Comparison of ENCODE assay signal across 15 mouse cellular contexts in the genomic region with DNA sequence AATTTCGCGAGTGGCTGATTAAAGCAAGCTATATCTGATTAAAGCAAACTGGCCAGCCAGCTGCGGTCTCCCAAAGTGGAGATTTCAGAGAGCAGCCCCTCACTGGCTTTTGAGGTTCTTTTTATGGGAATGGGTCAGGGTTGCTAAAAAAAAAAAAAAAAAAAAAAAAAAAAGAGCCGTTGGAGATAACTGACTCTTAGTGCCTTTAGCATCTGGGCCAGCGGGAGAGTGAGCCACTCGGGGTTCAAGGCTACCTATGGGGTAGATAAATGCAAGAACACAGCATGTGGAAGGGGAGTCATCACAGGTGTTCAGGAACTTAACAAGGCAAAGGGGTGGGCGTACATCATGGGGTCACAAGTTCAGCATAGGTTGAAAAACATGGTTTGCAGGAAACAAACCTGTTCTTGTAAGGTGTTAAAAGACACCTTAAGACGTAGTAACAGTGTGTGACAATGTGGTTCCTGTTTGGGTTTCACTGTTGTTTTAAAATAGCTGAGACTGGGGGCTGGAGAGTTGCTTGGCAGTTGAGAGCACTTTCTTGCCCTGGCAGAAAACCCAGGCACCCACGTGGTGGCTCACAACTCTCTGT. TPM values are rescaled to one million over a fixed set of nuclear protein-coding genes. Genes with fewer than 3 reads are reported as not detected.
DNase-seq lines count a peak whose midpoint lies in the region; ATAC-seq and TF ChIP-seq lines count a peak whose summit lies in the region.
"Had no signal": no experiment of that assay in that cellular context is flagged by ENCODE, and none has a peak within 500 bp of the region (broad histone marks: within the 10 kb centered on the region; RNA-seq: fewer than 3 reads in every experiment).

No protein-coding gene starts in this region.

- no peak for TF ChIP-seq CTCF in MEL (IDR thresholded peaks at IDR 0.05 in 2 of 3, conservative IDR thresholded peaks at IDR 0.05 in 1 of 3; ENCODE audit: control insufficient read depth in 1 of 3, insufficient read depth in 1 of 3, low read depth in 2 of 3, low read length in 3 of 3, poor library complexity in 1 of 3, severe bottlenecking in 1 of 3)
- TF ChIP-seq CTCF in liver, embryonic 14.5 days (IDR thresholded peaks at IDR 0.05; ENCODE audit: low read depth) = no peak

- no peak for ATAC-seq in heart, embryonic 15.5 days (replicated peaks; ENCODE audit: insufficient number of reproducible peaks, insufficient read depth, low FRiP score, low read depth)
- ATAC-seq in lung, embryonic 15.5 days (ENCODE audit: borderline replicate concordance, extremely low read depth, low FRiP score, low TSS enrichment) = no peak
- ATAC-seq in liver, embryonic 14.5 days (ENCODE audit: insufficient read depth) = no peak
- ATAC-seq: Patski had no signal

- H3K36me3 ChIP-seq in heart, embryonic 15.5 days = peaks cover 19% of the 10 kb centered on the region
- H3K36me3 ChIP-seq in lung, embryonic 15.5 days = peaks cover 20% of the 10 kb centered on the region
- peaks cover 2 to 3% of the 10 kb centered on the region in 2 experiments; a peak in 2 of 4 replicates for H3K36me3 ChIP-seq in MEL (ENCODE audit: control insufficient read depth in 1 of 2, insufficient read depth in 2 of 2, low read length in 2 of 2)
- peaks cover 24% of the 10 kb centered on the region for H3K36me3 ChIP-seq in liver, embryonic 14.5 days (replicated peaks; ENCODE audit: control insufficient read depth, insufficient read depth, low read depth)

- peaks cover 10% of the 10 kb centered on the region for H3K79me2 ChIP-seq in MEL (ENCODE audit: control insufficient read depth, insufficient read depth, low read length, poor library complexity)

- no peak overlapping the region for H3K9ac ChIP-seq in heart, embryonic 15.5 days
- H3K9ac ChIP-seq in lung, embryonic 15.5 days = no peak overlapping the region
- H3K9ac ChIP-seq in MEL (ENCODE audit: control insufficient read depth, low read depth, low read length, poor library complexity, severe bottlenecking) = peak overlapping the region; percentile 72
- H3K9ac ChIP-seq in liver, embryonic 14.5 days (replicated peaks) = peak overlapping the region; percentile 79

- 77% methylated on average over 9 of the region's 9 CpGs for WGBS in heart, embryonic 15.5 days
- WGBS in lung, embryonic 15.5 days = 66% methylated on average over 9 of the region's 9 CpGs
- 70% methylated on average over 9 of the region's 9 CpGs for WGBS in liver, embryonic 14.5 days (ENCODE audit: insufficient replicate concordance)

- H3K9me3 ChIP-seq in heart, embryonic 15.5 days (replicated peaks) = no peaks in the 10 kb centered on the region
- H3K9me3 ChIP-seq in lung, embryonic 15.5 days = no peaks in the 10 kb centered on the region
- H3K9me3 ChIP-seq in MEL (replicated peaks; ENCODE audit: insufficient read depth, low read length) = no peaks in the 10 kb centered on the region
- H3K9me3 ChIP-seq in liver, embryonic 14.5 days (ENCODE audit: control insufficient read depth, low read length) = no peaks in the 10 kb centered on the region
- H3K9me3 ChIP-seq: hindbrain, embryonic 12.5 days had no signal

- H3K27ac ChIP-seq in heart, embryonic 15.5 days = 0 out of 2 replicates have a peak overlapping the region, but pooled peaks have one; percentile 19
- peak overlapping the region; percentile 47; the same call in 1 of the 2 replicates for H3K27ac ChIP-seq in lung, embryonic 15.5 days
- H3K27ac ChIP-seq in MEL (ENCODE audit: control insufficient read depth, low read depth, low read length) = peak overlapping the region; percentile 68
- peak overlapping the region; percentile 75 for H3K27ac ChIP-seq in liver, embryonic 14.5 days
- H3K27ac ChIP-seq: hindbrain, embryonic 12.5 days had no signal

- DNase-seq in heart, adult 11 months = no peak
- no peak for DNase-seq in lung, postnatal 10 days
- DNase-seq in MEL (ENCODE audit: low read depth, low spot score) = peak; percentile 55
- DNase-seq in liver, embryonic 14.5 days (ENCODE audit: low read depth in 3 of 3, low spot score in 3 of 3) = no peak
- DNase-seq in gastrocnemius, adult 8-10 months (ENCODE audit: low spot score in 2 of 2) = no peak
- DNase-seq in adrenal gland, adult 18-20 months (ENCODE audit: low spot score in 2 of 2) = no peak
- DNase-seq: adrenal gland, adult 2 months; cerebellum, adult 2 months; kidney, adult 2 months; layer of hippocampus, adult 9-11 months; thymus, postnatal 14 days had no signal

- no peaks in the 10 kb centered on the region for H3K27me3 ChIP-seq in heart, embryonic 15.5 days
- H3K27me3 ChIP-seq in lung, embryonic 15.5 days = no peaks in the 10 kb centered on the region
- no peaks in the 10 kb centered on the region for H3K27me3 ChIP-seq in MEL (ENCODE audit: control insufficient read depth in 1 of 2, insufficient read depth in 2 of 2, low read length in 2 of 2)
- H3K27me3 ChIP-seq in liver, embryonic 14.5 days (ENCODE audit: control insufficient read depth, insufficient read depth, low read length) = no peaks in the 10 kb centered on the region
- H3K27me3 ChIP-seq: hindbrain, embryonic 12.5 days; Patski had no signal

- no peak for TF ChIP-seq EP300 in MEL (IDR thresholded peaks at IDR 0.05; ENCODE audit: low read depth in 1 of 2, low read length in 2 of 2)
- TF ChIP-seq EP300 in liver, embryonic 14.5 days (IDR thresholded peaks at IDR 0.05; ENCODE audit: low read depth) = no peak

- H3K4me2 ChIP-seq in heart, embryonic 15.5 days = no peak overlapping the region
- peak overlapping the region; percentile 70 for H3K4me2 ChIP-seq in lung, embryonic 15.5 days
- peak overlapping the region; percentile 74 for H3K4me2 ChIP-seq in liver, embryonic 14.5 days (ENCODE audit: low read depth)

- H3K4me1 ChIP-seq in heart, embryonic 15.5 days (replicated peaks) = peaks cover 12% of the 10 kb centered on the region
- H3K4me1 ChIP-seq in lung, embryonic 15.5 days = peaks cover 17% of the 10 kb centered on the region
- peaks cover 0 to 8% of the 10 kb centered on the region in 2 experiments; a peak in 2 of 4 replicates for H3K4me1 ChIP-seq in MEL (ENCODE audit: control insufficient read depth in 1 of 2, insufficient read depth in 2 of 2, low read length in 2 of 2)
- peaks cover 7 to 13% of the 10 kb centered on the region in 2 experiments for H3K4me1 ChIP-seq in liver, embryonic 14.5 days (replicated peaks; ENCODE audit: control insufficient read depth in 2 of 2, insufficient read depth in 2 of 2, low read length in 1 of 2)

- no peak for TF ChIP-seq POLR2A in MEL (IDR thresholded peaks at IDR 0.05; ENCODE audit: control insufficient read depth in 1 of 2, insufficient read depth in 1 of 2, low read depth in 1 of 2, low read length in 2 of 2, poor library complexity in 1 of 2)

- no peak for TF ChIP-seq RAD21 in MEL (IDR thresholded peaks at IDR 0.05; ENCODE audit: low read depth, low read length)

- no peak overlapping the region for H3K4me3 ChIP-seq in heart, embryonic 15.5 days
- H3K4me3 ChIP-seq in lung, embryonic 15.5 days = no peak overlapping the region
- peak overlapping the region; percentile 36 to 61 for H3K4me3 ChIP-seq in MEL (ENCODE audit: control insufficient read depth in 1 of 2, insufficient read depth in 1 of 2, low read depth in 2 of 2, low read length in 2 of 2)
- H3K4me3 ChIP-seq in liver, embryonic 14.5 days (ENCODE audit: insufficient read depth in 1 of 2, low read depth in 2 of 2, low read length in 2 of 2) = peak overlapping the region in 1 of 2 experiments; percentile 93; a peak in 1 of 4 replicates

TF ChIP-seq in MEL, 35 proteins besides CTCF, POLR2A, EP300 and RAD21 (continues in another document):
- TF ChIP-seq ETS1 (IDR thresholded peaks at IDR 0.05; ENCODE audit: low read depth, low read length) (0 out of 2 replicates have a peak, but pooled peaks have one; percentile 4), TCF12 (IDR thresholded peaks at IDR 0.05; ENCODE audit: low read depth, low read length) (0 out of 2 replicates have a peak, but pooled peaks have one; percentile 19), HCFC1 (IDR thresholded peaks at IDR 0.05; ENCODE audit: low read depth, low read length) (no peak), GATA1 (IDR thresholded peaks at IDR 0.05; ENCODE audit: low read depth, low read length) (peak; percentile 35; the same call in 1 of the 2 replicates), MYB (IDR thresholded peaks at IDR 0.05; ENCODE audit: low read depth, low read length) (peak; percentile 69)

RNA-seq across cellular contexts. Expression of gene Dlgap5, which starts 0.9 kb away (rescaled TPM):
- polyA plus RNA-seq in heart, embryonic 15.5 days (2015; fragmentation: Nextera tagmentation; extraction: Ambion mirVana) = 29.0 and 34.2 TPM in 2 replicates
- polyA plus RNA-seq in lung, embryonic 15.5 days (2015; fragmentation: Nextera tagmentation; extraction: Ambion mirVana) = 50.8 and 52.8 TPM in 2 replicates
- 45.0 and 52.0 TPM in 2 replicates for total RNA-seq in MEL (2012; rRNA removed)
- polyA plus RNA-seq in MEL (2012; ENCODE audit: insufficient read depth in 1 of 2, insufficient read length in 2 of 2, low read depth in 1 of 2, low replicate concordance in 2 of 2, missing spikeins in 1 of 2) = 10 to 100 TPM; 62.4 to 71.2 TPM
- 35.3 and 42.5 TPM in 2 replicates for polyA plus RNA-seq in liver, embryonic 14.5 days (2012; rRNA removed)
- 46.2 and 51.4 TPM in 2 replicates for polyA plus RNA-seq in liver, embryonic 14.5 days (2014; fragmentation: Nextera tagmentation; extraction: Ambion mirVana)
- total RNA-seq in gastrocnemius, adult 8-10 months (2022) = not detected
- 1 to 10 TPM in 1 of 2 experiments, under 1 TPM in 1; 0.93 to 2.2 TPM for total RNA-seq in adrenal gland, adult 18-20 months (2021)

RNA-seq across cellular contexts. Expression of gene Fbxo34, which starts 31.1 kb away (rescaled TPM):
- 13.4 and 18.3 TPM in 2 replicates for polyA plus RNA-seq in heart, embryonic 15.5 days (2015; fragmentation: Nextera tagmentation; extraction: Ambion mirVana)
- 20.9 and 21.8 TPM in 2 replicates for polyA plus RNA-seq in lung, embryonic 15.5 days (2015; fragmentation: Nextera tagmentation; extraction: Ambion mirVana)
- total RNA-seq in MEL (2012; rRNA removed) = 14.8 and 17.2 TPM in 2 replicates
- 10 to 100 TPM in 1 of 2 experiments, not detected in 1; 29.5 TPM for polyA plus RNA-seq in MEL (2012; ENCODE audit: insufficient read depth in 1 of 2, insufficient read length in 2 of 2, low read depth in 1 of 2, low replicate concordance in 2 of 2, missing spikeins in 1 of 2)
- 20.2 and 24.4 TPM in 2 replicates for polyA plus RNA-seq in liver, embryonic 14.5 days (2012; rRNA removed)
- 33.4 and 37.1 TPM in 2 replicates for polyA plus RNA-seq in liver, embryonic 14.5 days (2014; fragmentation: Nextera tagmentation; extraction: Ambion mirVana)
- total RNA-seq in gastrocnemius, adult 8-10 months (2022) = 10 to 100 TPM; 10.2 to 15.1 (median 10.7) TPM
- total RNA-seq in adrenal gland, adult 18-20 months (2021) = 10 to 100 TPM; 21.5 to 28.3 TPM

RNA-seq across cellular contexts. Expression of gene Lgals3, which starts 51.6 kb away (rescaled TPM):
- 8.8 and 28.5 TPM in 2 replicates for polyA plus RNA-seq in heart, embryonic 15.5 days (2015; fragmentation: Nextera tagmentation; extraction: Ambion mirVana)
- 26.8 and 36.0 TPM in 2 replicates for polyA plus RNA-seq in lung, embryonic 15.5 days (2015; fragmentation: Nextera tagmentation; extraction: Ambion mirVana)
- total RNA-seq in MEL (2012; rRNA removed) = 0.12 TPM in 1 of 2 replicates, not detected in the other
- polyA plus RNA-seq in MEL (2012; ENCODE audit: insufficient read depth in 1 of 2, insufficient read length in 2 of 2, low read depth in 1 of 2, low replicate concordance in 2 of 2, missing spikeins in 1 of 2) = 1 to 10 TPM in 1 of 2 experiments, not detected in 1; 1.8 TPM
- polyA plus RNA-seq in liver, embryonic 14.5 days (2012; rRNA removed) = 11.7 and 16.3 TPM in 2 replicates
- 27.4 and 40.5 TPM in 2 replicates for polyA plus RNA-seq in liver, embryonic 14.5 days (2014; fragmentation: Nextera tagmentation; extraction: Ambion mirVana)
- total RNA-seq in gastrocnemius, adult 8-10 months (2022) = 1 to 10 TPM; 2.1 to 8.5 (median 4.6) TPM
- 10 to 100 TPM; 18.5 to 42.1 TPM for total RNA-seq in adrenal gland, adult 18-20 months (2021)

Comparison
In these comparisons a context has a peak if more than half of its experiments do, and no peak if none do; other contexts are left out.
1. H3K27ac ChIP-seq: peak in every context shown above with its lines; median percentile 75 in liver, embryonic 14.5 days; 68 in MEL; 47 in lung, embryonic 15.5 days; 19 in heart, embryonic 15.5 days.
2. H3K4me3 ChIP-seq: peak in MEL (2 of 2); none in heart, embryonic 15.5 days (single experiment) and lung, embryonic 15.5 days (single experiment).
3. H3K9ac ChIP-seq: peak in MEL (single experiment) and liver, embryonic 14.5 days (single experiment); none in heart, embryonic 15.5 days (single experiment) and lung, embryonic 15.5 days (single experiment).